Mouse (Mus musculus) fibroblast of lung, adult 2 months (primary cell): Measurements from ENCODE around the gene Larp4.
"Not testable (repeated sequence)": the region's sequence is repeated elsewhere in the genome, so short reads cannot be mapped to it uniquely, and the experiment has no call there.

Experiments used
- DNase-seq: peaks from one replicate; pipeline ENCODE4 v3.0.0-alpha.2; 2011; ENCODE audit warnings: low read depth

Larp4 gene

GRCm38 (mm10) chr15:99969765-99970164 lies at the start of gene Larp4:
TSS of gene Larp4 (plus strand) at chr15:99970065.
- DNase-seq, result not testable (repeated sequence)

- DNase-seq, result no peak
Observed at GRCm38 (mm10) chr15:99931231-99931630, 38.6 kb upstream of the Larp4 start.

GRCm38 (mm10) chr15:99934501-99934900 lies 35.4 kb upstream of the Larp4 start:
- no peak for DNase-seq

GRCm38 (mm10) chr15:99936659-99937058 lies 33.2 kb upstream of the Larp4 start:
- DNase-seq, result no peak

- DNase-seq, result no peak
Observed at GRCm38 (mm10) chr15:99937841-99938240, 32.0 kb upstream of the Larp4 start.

- no peak for DNase-seq
Observed at GRCm38 (mm10) chr15:99940426-99940825, 29.4 kb upstream of the Larp4 start.

- DNase-seq, result no peak
Observed at GRCm38 (mm10) chr15:99940970-99941630, 28.8 kb upstream of the Larp4 start.

- DNase-seq, result no peak
Observed at GRCm38 (mm10) chr15:99955324-99955723, 14.5 kb upstream of the Larp4 start.

GRCm38 (mm10) chr15:99965103-99965775 lies 4.6 kb upstream of the Larp4 start:
- DNase-seq, result peak; percentile 44

GRCm38 (mm10) chr15:99966961-99967360 lies 2.9 kb upstream of the Larp4 start, which contains the start of gene Fam186a:
TSS of gene Fam186a (minus strand) at chr15:99967061.
- DNase-seq, result no peak

- DNase-seq, result no peak
Observed at GRCm38 (mm10) chr15:99970606-99971005, 741 bp downstream of the Larp4 start.

GRCm38 (mm10) chr15:99972361-99972988 lies 2.6 kb downstream of the Larp4 start:
- DNase-seq, result peak; percentile 87

GRCm38 (mm10) chr15:99972989-99973911 lies 3.4 kb downstream of the Larp4 start:
- DNase-seq, result peak; percentile 6

GRCm38 (mm10) chr15:99974476-99975220 lies 4.8 kb downstream of the Larp4 start:
- DNase-seq, result no peak

- DNase-seq, result not testable (repeated sequence)
Observed at GRCm38 (mm10) chr15:99976121-99976520, 6.3 kb downstream of the Larp4 start.

GRCm38 (mm10) chr15:99979266-99979665 lies 9.4 kb downstream of the Larp4 start:
- no peak for DNase-seq

- DNase-seq, result no peak
Observed at GRCm38 (mm10) chr15:99979715-99980114, 9.8 kb downstream of the Larp4 start.

- DNase-seq, result no peak
Observed at GRCm38 (mm10) chr15:99993100-99993499, 23.2 kb downstream of the Larp4 start.

GRCm38 (mm10) chr15:99997114-99997804 lies 27.4 kb downstream of the Larp4 start:
- no peak for DNase-seq

- DNase-seq, result no peak
Observed at GRCm38 (mm10) chr15:99999390-99999789, 29.5 kb downstream of the Larp4 start.
